Mouse (Mus musculus) liver, adult 2 months (tissue): ENCODE measurements at regions not wholly inside any gene's neighbourhood (a gene's known extent, or its start where the extent isn't known, plus 50 kb on each side); places are given as distances from the start of the nearest gene placed in this dataset.
A peak's percentile ranks its signal among the peaks of the same experiment; 100 is the strongest.

Experiments used
- DNase-seq: peaks from one replicate; pipeline ENCODE4 v3.0.0-alpha.2; 2011; ENCODE audit warnings: low read depth, low spot score; ENCODE audit errors: extremely low read depth
- H3K27ac ChIP-seq: fragments of 200-500 bp; replicated peaks from 2 replicates; pipeline ENCODE4 v1.5.1; 2012; ENCODE audit warnings: low read depth, mild to moderate bottlenecking, control low read depth, inconsistent platforms, low read length; ENCODE audit not compliant: insufficient read depth
- H3K27me3 ChIP-seq: fragments of 200-500 bp; 2 replicates; pipeline ENCODE4 v1.6.1; 2012; ENCODE audit warnings: mild to moderate bottlenecking, moderate library complexity, low read length, inconsistent platforms; ENCODE audit not compliant: control insufficient read depth, insufficient read depth
- H3K36me3 ChIP-seq: fragments of 200-500 bp; 2 replicates; pipeline ENCODE4 v1.6.1; 2012; ENCODE audit warnings: low read length, inconsistent platforms; ENCODE audit not compliant: control insufficient read depth, insufficient read depth
- H3K4me1 ChIP-seq: fragments of 200-500 bp; 2 replicates; pipeline ENCODE4 v1.6.1; 2011; ENCODE audit warnings: low read length; ENCODE audit not compliant: control insufficient read depth, insufficient read depth
- H3K4me3 ChIP-seq: fragments of 200-500 bp; 2 replicates; pipeline ENCODE4 v1.5.1; 2011; ENCODE audit warnings: low read depth, mild to moderate bottlenecking, control low read depth, low read length, moderate library complexity; ENCODE audit not compliant: insufficient read depth
- H3K79me2 ChIP-seq: fragments of 200-500 bp; 2 replicates; pipeline ENCODE4 v1.6.1; 2012; ENCODE audit warnings: inconsistent platforms, mild to moderate bottlenecking, low read length, moderate library complexity; ENCODE audit not compliant: control insufficient read depth, insufficient read depth
- H3K9ac ChIP-seq: fragments of 200-500 bp; 2 replicates; pipeline ENCODE4 v1.6.1; 2012; ENCODE audit warnings: low read depth, mild to moderate bottlenecking, control low read depth, inconsistent platforms, low read length
- CTCF ChIP-seq: fragments of 200-500 bp; IDR thresholded peaks from 2 replicates; pipeline ENCODE4 v1.5.1; 2011; ENCODE audit warnings: low read depth, low read length, control low read depth
- POLR2A ChIP-seq: fragments of 200-500 bp; IDR thresholded peaks from 2 replicates; pipeline ENCODE4 v1.6.1; 2011; ENCODE audit warnings: low read length, control low read depth; ENCODE audit not compliant: insufficient read depth; ENCODE audit errors: extremely low read depth
- WGBS: fragments of 180-500 bp; shearing (Covaris S2); methylation state at CpG from one replicate; pipeline ENCODE4 v1.1.7; 2018; 5-methylcytosine and 5-hydroxymethylcytosine counted together

DNA sequence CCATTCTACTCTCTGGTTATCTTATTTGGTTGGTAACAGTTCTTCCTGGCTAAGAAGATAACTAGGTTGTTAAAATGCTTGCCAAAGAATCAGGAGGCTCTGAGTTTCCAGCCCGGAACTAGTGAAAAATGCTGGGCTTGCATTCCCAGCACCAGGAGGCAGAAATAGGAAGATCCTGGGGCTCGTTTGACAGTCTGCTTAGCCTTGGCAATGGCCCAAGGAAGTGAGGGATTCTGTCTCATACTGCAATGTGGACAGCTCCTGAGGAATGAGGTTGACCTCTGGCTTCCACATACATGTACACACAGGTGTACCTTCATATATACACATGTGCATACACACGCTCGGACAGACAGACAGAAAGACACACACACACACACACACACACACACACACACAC, 340.6 kb upstream of the Id2 start:
- Histone ChIP-seq H3K27ac (no peak overlapping the region), H3K27me3 (no peaks in the 10 kb centered on the region), H3K4me3 (no peak overlapping the region), H3K9ac (no peak overlapping the region), H3K4me1 (no peaks in the 10 kb centered on the region), H3K79me2 (no peaks in the 10 kb centered on the region), H3K36me3 (no peaks in the 10 kb centered on the region)
- TF ChIP-seq CTCF (no peak), POLR2A (no peak)
- DNase-seq, result no peak
- 69% methylated on average over 4 of the region's 4 CpGs for WGBS

DNA sequence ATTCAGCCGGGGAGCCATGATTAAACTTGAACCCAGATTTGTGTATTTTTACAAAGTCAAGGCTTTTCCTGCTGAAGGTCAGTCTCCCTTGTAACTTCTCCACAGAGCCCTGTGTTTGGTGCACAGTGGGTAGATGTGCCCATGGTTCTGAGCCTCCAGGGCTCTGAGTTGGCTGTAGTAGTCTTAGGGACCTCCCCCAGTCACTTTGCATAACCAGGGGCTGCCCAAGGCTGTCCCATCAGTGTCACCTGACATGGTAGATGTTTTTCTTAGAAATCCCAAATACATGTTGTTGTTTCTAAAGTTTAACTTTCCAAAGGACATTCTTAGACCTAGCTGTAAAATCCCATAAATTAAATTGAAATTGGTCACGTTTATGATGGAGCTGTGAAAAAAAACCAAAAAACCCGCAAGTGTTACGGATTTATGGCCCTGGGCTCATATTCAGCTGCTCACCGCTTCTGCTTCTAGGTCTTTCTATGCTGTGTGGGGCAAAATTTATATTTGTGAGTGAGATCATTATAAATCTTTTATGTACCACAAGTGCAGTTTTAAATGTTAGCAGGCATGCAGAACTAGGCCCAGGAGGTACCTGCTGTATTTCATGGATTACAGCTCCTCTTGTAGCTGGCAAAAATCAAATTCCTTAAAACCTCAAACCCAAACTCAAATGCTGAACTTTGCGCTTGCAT, 339.4 kb upstream of the Id2 start:
- no peak for DNase-seq
- no peaks in the 10 kb centered on the region for H3K36me3 ChIP-seq
- no peak overlapping the region for H3K27ac ChIP-seq
- WGBS, result 94% methylated on average over 6 of the region's 6 CpGs
- no peak overlapping the region for H3K9ac ChIP-seq
- H3K4me1 ChIP-seq, result no peaks in the 10 kb centered on the region
- H3K27me3 ChIP-seq, result no peaks in the 10 kb centered on the region
- no peak for TF ChIP-seq CTCF
- TF ChIP-seq POLR2A, result no peak
- H3K79me2 ChIP-seq, result no peaks in the 10 kb centered on the region
- no peak overlapping the region for H3K4me3 ChIP-seq

DNA sequence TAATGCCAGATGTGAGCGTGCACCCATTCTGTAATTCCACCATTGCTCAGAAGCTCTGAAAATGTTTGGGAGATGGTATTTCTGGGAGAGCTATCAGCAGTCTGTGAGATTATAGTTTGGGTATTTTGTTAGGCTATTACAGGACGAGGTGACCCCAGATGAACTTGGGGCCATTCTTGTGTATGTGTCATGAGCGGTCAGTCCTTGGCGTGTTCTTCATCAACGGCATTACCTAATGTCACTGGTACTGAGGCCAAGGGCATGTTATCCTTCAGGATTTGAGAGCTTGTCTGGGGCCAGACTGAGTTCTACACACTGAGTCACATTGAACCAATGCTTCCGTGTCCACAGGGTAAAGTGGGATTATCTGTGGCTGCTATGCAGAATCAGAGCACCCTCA, 335.9 kb upstream of the Id2 start:
- Histone ChIP-seq H3K36me3 (no peaks in the 10 kb centered on the region), H3K27me3 (no peaks in the 10 kb centered on the region), H3K4me3 (no peak overlapping the region), H3K9ac (no peak overlapping the region), H3K4me1 (no peaks in the 10 kb centered on the region), H3K79me2 (no peaks in the 10 kb centered on the region), H3K27ac (no peak overlapping the region)
- DNase-seq, result no peak
- 87% methylated on average over 6 of the region's 6 CpGs for WGBS
- no peak for TF ChIP-seq CTCF
- no peak for TF ChIP-seq POLR2A

DNA sequence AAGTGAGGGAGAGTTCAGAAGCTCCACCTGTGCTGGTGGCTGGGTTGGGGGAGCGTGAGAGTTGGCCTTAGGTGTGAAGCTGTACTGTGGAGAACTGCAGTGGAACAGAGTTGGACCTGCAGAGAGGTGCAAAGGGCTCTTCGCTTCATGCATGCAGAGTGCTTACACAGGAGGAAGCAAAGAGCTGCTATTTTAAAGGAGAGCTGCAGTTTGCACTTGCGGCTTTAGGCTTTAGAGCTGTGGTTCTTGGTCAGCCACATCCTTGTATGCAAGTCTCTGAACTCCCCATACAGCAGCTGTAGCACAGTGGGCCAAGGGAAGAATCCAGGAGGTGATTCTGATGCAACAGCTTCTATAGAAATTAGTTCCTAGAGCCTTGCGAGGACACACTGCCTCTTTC, 334.0 kb upstream of the Id2 start:
- H3K27me3 ChIP-seq, result no peaks in the 10 kb centered on the region
- no peaks in the 10 kb centered on the region for H3K79me2 ChIP-seq
- H3K9ac ChIP-seq, result no peak overlapping the region
- TF ChIP-seq POLR2A, result no peak
- TF ChIP-seq CTCF, result no peak
- H3K27ac ChIP-seq, result no peak overlapping the region
- H3K4me3 ChIP-seq, result no peak overlapping the region
- no peaks in the 10 kb centered on the region for H3K36me3 ChIP-seq
- H3K4me1 ChIP-seq, result no peaks in the 10 kb centered on the region
- 92% methylated on average over 4 of the region's 4 CpGs for WGBS
- DNase-seq, result peak; percentile 7

DNA sequence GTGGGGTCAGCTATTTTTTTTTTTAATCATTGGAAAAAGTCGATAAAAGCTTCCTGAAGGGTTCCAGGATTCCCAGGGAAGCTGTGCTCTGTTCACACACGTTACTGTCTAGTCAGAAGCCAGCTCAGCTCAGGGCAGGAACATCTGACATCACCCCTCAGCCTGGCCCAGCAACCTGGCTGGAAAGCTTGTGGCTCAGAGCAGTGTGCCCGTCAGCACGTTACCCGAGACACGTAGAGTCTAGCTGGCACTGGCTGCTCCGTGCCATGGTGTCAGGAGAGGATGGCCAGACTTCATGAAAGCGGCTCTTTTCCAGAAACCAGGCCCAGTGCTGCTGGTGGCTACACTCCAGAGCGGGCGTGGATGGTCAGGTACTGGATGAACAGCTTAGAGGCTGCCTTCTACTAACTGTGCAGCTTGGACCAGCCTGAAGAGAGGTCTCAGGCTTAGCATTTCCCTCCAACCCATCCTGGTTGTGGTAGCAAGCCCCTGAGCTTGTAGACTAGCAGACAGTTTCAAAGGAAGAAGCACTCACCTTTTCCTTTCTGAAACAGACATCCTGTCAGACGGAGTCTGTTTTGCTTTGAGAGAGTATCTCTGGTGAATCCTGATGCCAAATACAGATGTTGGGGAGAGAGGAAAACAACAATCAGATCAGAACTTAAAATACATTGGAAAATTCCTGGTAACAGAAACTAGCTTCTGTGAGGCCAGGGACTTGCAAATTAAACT, 331.1 kb upstream of the Id2 start:
- TF ChIP-seq POLR2A, result no peak
- no peak for TF ChIP-seq CTCF
- no peak overlapping the region for H3K4me3 ChIP-seq
- no peaks in the 10 kb centered on the region for H3K27me3 ChIP-seq
- 89% methylated on average over 11 of the region's 11 CpGs for WGBS
- H3K27ac ChIP-seq, result no peak overlapping the region
- H3K36me3 ChIP-seq, result no peaks in the 10 kb centered on the region
- H3K79me2 ChIP-seq, result no peaks in the 10 kb centered on the region
- H3K9ac ChIP-seq, result no peak overlapping the region
- H3K4me1 ChIP-seq, result no peaks in the 10 kb centered on the region
- no peak for DNase-seq

DNA sequence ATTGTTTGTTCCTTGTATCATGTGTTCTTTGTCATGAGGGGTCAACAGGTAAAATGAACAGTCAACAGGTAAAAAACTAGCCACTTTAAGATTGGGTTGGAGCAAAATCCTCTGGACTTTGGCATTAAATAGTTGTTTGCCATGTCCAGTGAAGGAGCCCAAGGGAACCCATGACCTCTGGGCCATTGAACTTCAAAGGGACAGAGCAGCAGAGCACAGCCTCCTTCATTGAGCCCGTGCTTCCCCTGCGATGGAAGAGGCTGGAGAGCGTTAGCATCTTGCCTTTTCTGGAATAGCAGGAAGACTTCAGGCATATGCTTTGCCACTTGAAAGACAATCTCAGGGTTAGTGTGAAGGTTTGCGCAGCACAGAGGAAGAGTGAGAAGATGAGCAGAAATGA, 320.4 kb upstream of the Id2 start:
- no peak overlapping the region for H3K27ac ChIP-seq
- H3K4me1 ChIP-seq, result peaks cover 5% of the 10 kb centered on the region
- no peaks in the 10 kb centered on the region for H3K36me3 ChIP-seq
- no peak overlapping the region for H3K9ac ChIP-seq
- WGBS, result 58% methylated on average over 4 of the region's 4 CpGs
- H3K79me2 ChIP-seq, result no peaks in the 10 kb centered on the region
- DNase-seq, result peak; percentile 64
- H3K4me3 ChIP-seq, result no peak overlapping the region
- TF ChIP-seq CTCF (no peak), POLR2A (no peak)
- no peaks in the 10 kb centered on the region for H3K27me3 ChIP-seq
